Mouse (Mus musculus) spleen, adult 10 weeks (tissue): ENCODE results near the gene Pafah1b1. TPM values are rescaled to one million over a fixed set of nuclear protein-coding genes. Genes with fewer than 3 reads are reported as not detected.

Experiments
- polyA plus RNA-seq: library from polyadenylated mRNA; stranded (reverse); fragments of 350-450 nt; fragmentation: Illumina TruSeq; extraction: RNeasy Lipid Tissue Mini Kit (QIAGEN cat#74804); gene quantifications from one replicate; pipeline ENCODE4 v1.2.3, GENCODE M21; 2015; ENCODE audit warnings: low replicate concordance; ENCODE audit not compliant: insufficient read depth

The Pafah1b1 gene
- polyA plus RNA-seq = 187 TPM

GRCm38 (mm10) chr11:74724235-74724791 lies at the start of gene Pafah1b1:
Pafah1b1 (minus strand) TSS chr11:74724670.

GRCm38 (mm10) chr11:74770595-74771207 lies 46.2 kb upstream of the Pafah1b1 start, which contains the start of gene Mettl16:
Mettl16 (plus strand) TSS chr11:74770830.

GRCm38 (mm10) chr11:74649095-74649646 lies 75.3 kb downstream of the Pafah1b1 start, which contains the start of gene Cluh:
Cluh (plus strand) TSS chr11:74649495.

Other genes with a start within 250 kb of the Pafah1b1 start
- 13.5 TPM for gene Rap1gap2, start 113.8 kb downstream of the Pafah1b1 start, polyA plus RNA-seq
- gene Ccdc92b, start 105.1 kb downstream of the Pafah1b1 start, polyA plus RNA-seq = 2.5 TPM
- gene Cluh, start 75.2 kb downstream of the Pafah1b1 start, polyA plus RNA-seq = 14.8 TPM
- gene Mettl16, start 46.2 kb upstream of the Pafah1b1 start, polyA plus RNA-seq = 25.5 TPM
- gene Mnt, start 106.2 kb upstream of the Pafah1b1 start, polyA plus RNA-seq = 9.4 TPM
- 3.1 TPM for gene Sgsm2, start 172.4 kb upstream of the Pafah1b1 start, polyA plus RNA-seq
- 61.4 TPM for gene Tsr1, start 173.4 kb upstream of the Pafah1b1 start, polyA plus RNA-seq
- gene Smg6, start 201.2 kb upstream of the Pafah1b1 start, polyA plus RNA-seq = 24.2 TPM
- 20.3 TPM for gene Srr, start 201.3 kb upstream of the Pafah1b1 start, polyA plus RNA-seq